Mouse (Mus musculus) intestine, embryonic 15.5 days (tissue): ENCODE data around the gene Dph1. TPM values are rescaled to one million over a fixed set of nuclear protein-coding genes. Genes with fewer than 3 reads are reported as not detected.

Experiments
- ATAC-seq: fragments of 200-750 bp; cut with Nextera tagmentation; 2 replicates; pipeline ENCODE4 v1.8.0; 2017; ENCODE audit warnings: moderate TSS enrichment, moderate library complexity
- H3K27ac ChIP-seq: fragments of 300-500 bp; sonication (generic); 2 replicates; pipeline ENCODE4 v1.5.1; 2015; ENCODE audit warnings: mild to moderate bottlenecking, inconsistent platforms
- H3K27me3 ChIP-seq: fragments of 300-500 bp; sonication (generic); replicated peaks from 2 replicates; pipeline ENCODE4 v1.6.1; 2015; ENCODE audit warnings: inconsistent platforms
- H3K36me3 ChIP-seq: fragments of 300-500 bp; sonication (generic); 2 replicates; pipeline ENCODE4 v1.6.1; 2015; ENCODE audit warnings: inconsistent platforms
- H3K4me1 ChIP-seq: fragments of 300-500 bp; sonication (generic); replicated peaks from 2 replicates; pipeline ENCODE4 v1.6.1; 2015; ENCODE audit warnings: inconsistent platforms
- H3K4me2 ChIP-seq: fragments of 300-500 bp; sonication (generic); replicated peaks from 2 replicates; pipeline ENCODE4 v1.6.1; 2015; ENCODE audit warnings: mild to moderate bottlenecking, inconsistent platforms
- H3K4me3 ChIP-seq: fragments of 300-500 bp; sonication (generic); replicated peaks from 2 replicates; pipeline ENCODE4 v1.5.1; 2015; ENCODE audit warnings: inconsistent platforms
- H3K9ac ChIP-seq: fragments of 300-500 bp; sonication (generic); 2 replicates; pipeline ENCODE4 v1.6.1; 2015; ENCODE audit warnings: inconsistent platforms
- H3K9me3 ChIP-seq: fragments of 300-500 bp; sonication (generic); 2 replicates; pipeline ENCODE4 v1.6.1; 2016; ENCODE audit warnings: inconsistent platforms
- WGBS: fragments of 180-500 bp; shearing (Covaris S2); methylation state at CpG from one replicate; pipeline ENCODE4 v1.1.7; 2015; 5-methylcytosine and 5-hydroxymethylcytosine counted together
- polyA plus RNA-seq: library from polyadenylated mRNA; unstranded; fragments of >200 nt; fragmentation: Nextera tagmentation; extraction: Ambion mirVana; gene quantifications from 2 replicates; pipeline ENCODE4 v1.2.1, GENCODE M21; 2015

Gene Dph1
- polyA plus RNA-seq, 1 experiment from 2014 or later, result 23.8 TPM

DNA sequence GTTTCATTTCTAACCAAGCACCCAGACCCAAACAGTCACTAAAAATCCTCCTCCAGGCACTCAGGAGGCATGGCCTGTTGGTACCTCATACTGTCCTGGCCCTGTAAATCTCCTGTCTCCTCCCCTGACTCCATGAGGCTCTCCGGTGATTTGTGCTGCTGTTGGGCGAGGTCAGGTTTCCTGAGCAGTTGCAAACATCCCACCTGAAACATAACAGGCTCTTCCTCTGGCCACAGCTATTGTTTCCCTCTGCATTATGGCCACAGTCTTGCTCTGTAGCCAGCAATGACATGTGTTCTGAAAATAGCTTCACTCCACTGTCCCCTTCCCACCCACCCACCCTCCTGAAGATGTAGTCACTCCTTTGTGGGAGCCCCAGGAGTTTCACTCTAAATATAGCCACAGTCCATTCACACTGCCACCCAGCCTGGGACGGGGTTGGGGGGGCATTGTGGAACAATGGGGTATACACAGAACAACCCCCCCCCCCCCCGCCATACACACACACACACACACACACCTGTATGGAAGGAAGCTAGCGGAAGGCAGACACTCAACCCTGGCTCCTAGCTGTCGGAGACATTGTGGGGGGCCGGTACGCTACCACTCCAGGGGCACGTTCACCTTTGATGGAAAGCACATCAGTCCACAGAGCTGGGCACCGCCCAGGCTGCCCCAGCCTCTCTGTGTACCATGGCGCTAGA, 42.6 kb downstream of the Dph1 start:
- H3K4me2 ChIP-seq, result 0 out of 2 replicates have a peak overlapping the region, but pooled peaks have one; percentile 27
- no peaks in the 10 kb centered on the region for H3K27me3 ChIP-seq
- 78% methylated on average over 11 of the region's 11 CpGs for WGBS
- peaks cover 31% of the 10 kb centered on the region for H3K4me1 ChIP-seq
- peak; percentile 44; the same call in 1 of the 2 replicates for ATAC-seq
- 0 out of 2 replicates have a peak, but pooled peaks cover 10% of the 10 kb centered on the region for H3K36me3 ChIP-seq
- no peaks in the 10 kb centered on the region for H3K9me3 ChIP-seq
- 0 out of 2 replicates have a peak overlapping the region, but pooled peaks have one; percentile 6 for H3K9ac ChIP-seq
- no peak overlapping the region for H3K4me3 ChIP-seq
- peak overlapping the region; percentile 92 for H3K27ac ChIP-seq

DNA sequence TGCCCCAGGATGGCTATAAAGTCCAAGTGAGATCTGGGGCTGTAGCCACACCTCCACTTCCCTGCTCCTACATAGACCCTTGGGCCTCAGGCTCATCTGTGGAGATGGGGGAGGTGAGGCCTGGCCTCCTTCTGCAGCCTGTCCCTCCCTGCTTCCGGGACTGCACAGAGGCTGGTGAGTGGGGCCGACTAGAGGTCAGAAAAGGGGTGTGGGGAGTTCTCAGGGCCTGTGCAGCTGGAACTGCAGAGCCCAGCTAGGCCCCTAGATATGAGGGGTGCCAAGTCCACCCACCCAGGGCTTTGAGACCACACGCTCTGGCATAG, 43.2 kb downstream of the Dph1 start:
- H3K4me3 ChIP-seq, result no peak overlapping the region
- peaks cover 27% of the 10 kb centered on the region for H3K4me1 ChIP-seq
- H3K27me3 ChIP-seq, result no peaks in the 10 kb centered on the region
- H3K36me3 ChIP-seq, result 0 out of 2 replicates have a peak, but pooled peaks cover 10% of the 10 kb centered on the region
- 24% methylated on average over 3 of the region's 3 CpGs for WGBS
- H3K4me2 ChIP-seq, result peak overlapping the region; percentile 27; the same call in 1 of the 2 replicates
- H3K9me3 ChIP-seq, result no peaks in the 10 kb centered on the region
- 0 out of 2 replicates have a peak overlapping the region, but pooled peaks have one; percentile 6 for H3K9ac ChIP-seq
- ATAC-seq, result peak; percentile 93
- H3K27ac ChIP-seq, result peak overlapping the region; percentile 92

DNA sequence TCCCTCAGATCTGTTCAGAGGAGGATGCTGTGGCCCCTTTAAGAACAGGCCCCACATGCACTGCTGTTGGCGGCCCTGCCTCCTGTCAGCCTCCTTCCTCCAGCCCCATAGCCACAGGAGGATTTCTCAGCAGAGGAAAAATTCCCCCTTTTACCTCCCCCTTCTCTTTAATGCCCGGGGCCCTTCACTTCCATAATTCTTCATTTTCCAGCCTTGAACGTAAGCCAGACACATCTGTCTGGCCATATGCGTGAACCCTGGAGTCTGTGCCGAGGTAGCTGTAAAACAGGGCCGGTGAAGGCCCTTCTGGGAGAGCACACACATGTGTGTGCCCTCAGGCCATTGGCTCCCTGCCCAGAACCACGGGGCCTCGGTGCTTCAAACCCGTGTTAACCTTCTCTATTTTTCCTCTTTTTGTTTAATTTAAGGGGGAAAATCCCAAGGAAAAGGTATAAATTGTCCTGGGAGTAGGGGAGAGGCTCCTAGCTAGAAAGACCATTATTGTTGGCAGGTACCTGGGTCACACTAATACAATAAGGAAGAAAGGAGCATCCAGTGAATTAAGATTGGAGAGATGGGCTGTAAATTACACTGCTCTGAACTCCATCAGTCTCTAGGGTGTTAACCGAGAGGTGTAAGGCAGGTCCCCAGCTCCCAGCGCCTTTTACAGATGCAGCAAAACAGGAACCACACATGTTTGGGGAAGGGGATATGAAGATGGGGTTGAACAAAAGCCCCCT, 43.8 kb downstream of the Dph1 start:
- peak; percentile 76 for ATAC-seq
- peak overlapping the region; percentile 27; the same call in 1 of the 2 replicates for H3K4me2 ChIP-seq

GRCm38 (mm10) chr11:75145841-75146240, 45.2 kb downstream of the Dph1 start:
- H3K27ac ChIP-seq, result peak overlapping the region; percentile 42; the same call in 1 of the 2 replicates
- H3K9me3 ChIP-seq, result no peaks in the 10 kb centered on the region
- 0 out of 2 replicates have a peak, but pooled peaks cover 10% of the 10 kb centered on the region for H3K36me3 ChIP-seq
- peaks cover 41% of the 10 kb centered on the region for H3K4me1 ChIP-seq
- no peak overlapping the region for H3K4me2 ChIP-seq
- no peak overlapping the region for H3K4me3 ChIP-seq
- H3K27me3 ChIP-seq, result no peaks in the 10 kb centered on the region
- no peak overlapping the region for H3K9ac ChIP-seq
- 58% methylated on average over 2 of the region's 2 CpGs for WGBS
- ATAC-seq, result no peak

More for the DNA sequence above, 43.8 kb downstream of the Dph1 start:
- no peak overlapping the region for H3K9ac ChIP-seq
- no peaks in the 10 kb centered on the region for H3K27me3 ChIP-seq
- 0 out of 2 replicates have a peak, but pooled peaks cover 10% of the 10 kb centered on the region for H3K36me3 ChIP-seq
- H3K27ac ChIP-seq, result peak overlapping the region; percentile 92
- H3K4me3 ChIP-seq, result no peak overlapping the region
- 22% methylated on average over 11 of the region's 11 CpGs for WGBS
- peaks cover 27% of the 10 kb centered on the region for H3K4me1 ChIP-seq
- H3K9me3 ChIP-seq, result no peaks in the 10 kb centered on the region

GRCm38 (mm10) chr11:75142749-75143148, 48.3 kb downstream of the Dph1 start:
- Histone ChIP-seq H3K4me3 (no peak overlapping the region), H3K9ac (no peak overlapping the region), H3K36me3 (0 out of 2 replicates have a peak, but pooled peaks cover 5% of the 10 kb centered on the region), H3K4me1 (peaks cover 54% of the 10 kb centered on the region), H3K9me3 (no peaks in the 10 kb centered on the region), H3K27ac (peak overlapping the region; percentile 83; the same call in 1 of the 2 replicates), H3K4me2 (no peak overlapping the region), H3K27me3 (no peaks in the 10 kb centered on the region)
- 71% methylated on average over 4 of the region's 4 CpGs for WGBS
- no peak for ATAC-seq

- Histone ChIP-seq H3K27me3 (no peaks in the 10 kb centered on the region), H3K36me3 (0 out of 2 replicates have a peak, but pooled peaks cover 5% of the 10 kb centered on the region), H3K4me1 (peaks cover 46% of the 10 kb centered on the region), H3K9me3 (no peaks in the 10 kb centered on the region), H3K4me2 (no peak overlapping the region), H3K9ac (no peak overlapping the region), H3K27ac (peak overlapping the region; percentile 83), H3K4me3 (no peak overlapping the region)
- peak; percentile 19; the same call in 1 of the 2 replicates for ATAC-seq
- WGBS, result 21% methylated on average over 1 of the region's 1 CpGs
Measured at GRCm38 (mm10) chr11:75141913-75142312, 49.1 kb downstream of the Dph1 start.

GRCm38 (mm10) chr11:75141038-75141437, 50.0 kb downstream of the Dph1 start:
- Histone ChIP-seq H3K4me1 (peaks cover 45% of the 10 kb centered on the region), H3K27ac (peak overlapping the region; percentile 83), H3K36me3 (0 out of 2 replicates have a peak, but pooled peaks cover 5% of the 10 kb centered on the region), H3K4me2 (no peak overlapping the region), H3K9ac (no peak overlapping the region), H3K9me3 (no peaks in the 10 kb centered on the region), H3K4me3 (no peak overlapping the region), H3K27me3 (no peaks in the 10 kb centered on the region)
- ATAC-seq, result no peak
- WGBS, result 46% methylated on average over 3 of the region's 3 CpGs

- 57% methylated on average over 5 of the region's 5 CpGs for WGBS
Measured at GRCm38 (mm10) chr11:75140431-75140830, 50.6 kb downstream of the Dph1 start.

GRCm38 (mm10) chr11:75139122-75139963, 51.7 kb downstream of the Dph1 start:
- no peaks in the 10 kb centered on the region for H3K27me3 ChIP-seq
- peaks cover 50% of the 10 kb centered on the region for H3K4me1 ChIP-seq
- no peak overlapping the region for H3K4me2 ChIP-seq
- H3K27ac ChIP-seq, result peak overlapping the region; percentile 83
- peak; percentile 70 for ATAC-seq
- no peaks in the 10 kb centered on the region for H3K9me3 ChIP-seq
- no peak overlapping the region for H3K9ac ChIP-seq
- H3K36me3 ChIP-seq, result 0 out of 2 replicates have a peak, but pooled peaks cover 5% of the 10 kb centered on the region
- 25% methylated on average over 11 of the region's 11 CpGs for WGBS
- H3K4me3 ChIP-seq, result no peak overlapping the region

More at GRCm38 (mm10) chr11:75140431-75140830, 50.6 kb downstream of the Dph1 start:
- H3K9ac ChIP-seq, result no peak overlapping the region
- no peak for ATAC-seq
- H3K4me1 ChIP-seq, result peaks cover 45% of the 10 kb centered on the region
- no peaks in the 10 kb centered on the region for H3K9me3 ChIP-seq
- 0 out of 2 replicates have a peak, but pooled peaks cover 5% of the 10 kb centered on the region for H3K36me3 ChIP-seq
- no peak overlapping the region for H3K4me3 ChIP-seq
- H3K27ac ChIP-seq, result peak overlapping the region; percentile 83
- no peaks in the 10 kb centered on the region for H3K27me3 ChIP-seq
- no peak overlapping the region for H3K4me2 ChIP-seq

DNA sequence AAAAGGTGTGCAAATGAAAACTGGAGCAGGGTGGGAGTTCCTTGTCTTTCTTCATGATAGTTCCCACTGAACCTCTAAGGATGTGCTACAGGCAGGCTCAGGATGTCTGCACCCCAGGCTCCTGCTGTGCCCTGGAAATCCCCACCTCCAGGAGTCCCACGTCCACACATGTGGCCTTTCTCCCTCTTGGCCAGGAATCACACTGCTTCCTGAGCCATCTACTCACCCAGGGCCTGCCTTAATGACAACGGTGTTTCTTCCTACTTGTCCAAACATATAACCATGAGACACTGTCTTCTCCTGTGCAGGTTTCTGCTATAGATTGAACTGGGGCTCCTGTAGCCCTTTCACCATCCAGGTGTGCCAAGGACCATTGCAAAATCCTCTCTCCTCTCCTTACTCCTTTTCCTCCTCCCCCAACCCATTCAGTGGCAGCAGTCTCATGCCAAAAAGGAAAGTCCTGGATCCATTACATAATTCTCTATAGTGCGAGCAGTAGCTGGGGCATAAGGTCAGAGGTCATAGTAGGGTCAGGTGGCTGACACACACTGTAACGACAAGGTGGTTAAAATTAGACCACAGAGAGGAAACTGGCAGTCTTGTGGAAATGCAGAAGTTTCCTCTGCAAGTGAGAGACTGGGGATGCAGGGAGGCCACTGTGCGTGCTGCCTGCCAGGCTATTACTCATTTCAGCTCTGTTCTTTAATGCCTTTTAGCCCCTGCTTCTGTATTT, 54.2 kb downstream of the Dph1 start:
- ATAC-seq, result no peak
- Histone ChIP-seq H3K27me3 (no peaks in the 10 kb centered on the region), H3K4me3 (no peak overlapping the region), H3K36me3 (no peaks in the 10 kb centered on the region), H3K9ac (no peak overlapping the region), H3K27ac (no peak overlapping the region), H3K4me1 (peaks cover 50% of the 10 kb centered on the region), H3K9me3 (no peaks in the 10 kb centered on the region), H3K4me2 (no peak overlapping the region)
- 44% methylated on average over 5 of the region's 5 CpGs for WGBS

DNA sequence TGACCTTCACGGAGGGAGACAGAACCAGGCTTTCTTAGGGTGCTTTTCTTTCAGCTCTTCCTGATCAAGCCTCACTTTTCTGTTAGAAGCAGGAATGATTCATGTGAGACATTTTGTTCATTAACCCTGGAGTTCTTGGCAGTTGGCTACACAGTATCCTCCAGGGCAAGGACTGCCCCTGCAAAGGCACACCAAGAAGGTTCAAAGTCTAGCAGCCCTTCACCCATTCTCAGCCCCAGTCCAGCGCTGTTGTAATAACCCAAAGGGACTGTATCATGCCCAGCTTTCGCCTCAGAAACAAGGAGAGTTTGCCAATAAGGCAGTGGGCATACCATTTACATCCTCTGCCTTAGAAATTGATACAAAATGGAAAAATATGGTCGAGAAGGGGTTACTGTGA, 55.7 kb downstream of the Dph1 start:
- Histone ChIP-seq H3K36me3 (no peaks in the 10 kb centered on the region), H3K4me2 (no peak overlapping the region), H3K27me3 (no peaks in the 10 kb centered on the region), H3K9ac (no peak overlapping the region), H3K4me3 (no peak overlapping the region), H3K4me1 (peaks cover 35% of the 10 kb centered on the region), H3K9me3 (no peaks in the 10 kb centered on the region), H3K27ac (no peak overlapping the region)
- ATAC-seq, result no peak
- 93% methylated on average over 4 of the region's 4 CpGs for WGBS
